Mouse (Mus musculus): Measurements from ENCODE around the gene Gm5485.

- TF ChIP-seq POLR2A (IDR thresholded peaks at IDR 0.05; ENCODE audit: low read depth, low read length) (no peak), CTCF (conservative IDR thresholded peaks at IDR 0.05; ENCODE audit: insufficient read depth, insufficient read length, low read depth, low read length) (no peak)
Measured at GRCm38 (mm10) chr16:48453264-48453663, 41.0 kb upstream of the Gm5485 start.
